Mouse (Mus musculus): ENCODE results near the gene Tspan4. TPM values are rescaled to one million over a fixed set of nuclear protein-coding genes. Genes with fewer than 3 reads are reported as not detected.

The Tspan4 gene
- polyA plus RNA-seq, 1 experiment from 2014 or later, result 35.8 TPM

Other genes with a start within 250 kb of the Tspan4 start
- 90.3 and 93.3 TPM in 2 replicates for gene Phrf1, start 246.5 kb upstream of the Tspan4 start, polyA plus RNA-seq (2014; fragmentation: Nextera tagmentation; extraction: Ambion mirVana)
- 0.56 and 0.78 TPM in 2 replicates for gene Irf7, start 208.8 kb upstream of the Tspan4 start, polyA plus RNA-seq (2014; fragmentation: Nextera tagmentation; extraction: Ambion mirVana)
- not detected in 2 replicates for gene Cdhr5, start 198.5 kb upstream of the Tspan4 start, polyA plus RNA-seq (2014; fragmentation: Nextera tagmentation; extraction: Ambion mirVana)
- gene Sct, start 196.1 kb upstream of the Tspan4 start, polyA plus RNA-seq (2014; fragmentation: Nextera tagmentation; extraction: Ambion mirVana), result 13.2 and 13.7 TPM in 2 replicates
- gene Drd4, start 183.2 kb upstream of the Tspan4 start, polyA plus RNA-seq (2014; fragmentation: Nextera tagmentation; extraction: Ambion mirVana), result 0.43 and 0.61 TPM in 2 replicates
- 72.3 and 90.1 TPM in 2 replicates for gene Deaf1, start 147.6 kb upstream of the Tspan4 start, polyA plus RNA-seq (2014; fragmentation: Nextera tagmentation; extraction: Ambion mirVana)
- 29.3 and 32.6 TPM in 2 replicates for gene Tmem80, start 147.5 kb upstream of the Tspan4 start, polyA plus RNA-seq (2014; fragmentation: Nextera tagmentation; extraction: Ambion mirVana)
- gene Eps8l2, start 136.4 kb upstream of the Tspan4 start, polyA plus RNA-seq (2014; fragmentation: Nextera tagmentation; extraction: Ambion mirVana), result 2.2 TPM in 2 replicates
- gene Taldo1, start 83.0 kb upstream of the Tspan4 start, polyA plus RNA-seq (2014; fragmentation: Nextera tagmentation; extraction: Ambion mirVana), result 359 and 371 TPM in 2 replicates
- 44.1 and 46.0 TPM in 2 replicates for gene Gatd1, start 61.1 kb upstream of the Tspan4 start, polyA plus RNA-seq (2014; fragmentation: Nextera tagmentation; extraction: Ambion mirVana)
- gene Cend1, start 45.7 kb upstream of the Tspan4 start, polyA plus RNA-seq (2014; fragmentation: Nextera tagmentation; extraction: Ambion mirVana), result 8.8 and 13.9 TPM in 2 replicates
- 45.2 and 45.8 TPM in 2 replicates for gene Slc25a22, start 37.3 kb upstream of the Tspan4 start, polyA plus RNA-seq (2014; fragmentation: Nextera tagmentation; extraction: Ambion mirVana)
- 9.5 and 10.3 TPM in 2 replicates for gene Pidd1, start 31.2 kb upstream of the Tspan4 start, polyA plus RNA-seq (2014; fragmentation: Nextera tagmentation; extraction: Ambion mirVana)
- 898 and 979 TPM in 2 replicates for gene Rplp2, start 27.9 kb upstream of the Tspan4 start, polyA plus RNA-seq (2014; fragmentation: Nextera tagmentation; extraction: Ambion mirVana)
- 14.8 and 17.6 TPM in 2 replicates for gene Pnpla2, start 20.0 kb upstream of the Tspan4 start, polyA plus RNA-seq (2014; fragmentation: Nextera tagmentation; extraction: Ambion mirVana)
- 2.8 and 6.4 TPM in 2 replicates for gene Cracr2b, start 14.1 kb upstream of the Tspan4 start, polyA plus RNA-seq (2014; fragmentation: Nextera tagmentation; extraction: Ambion mirVana)
- 44.3 and 52.2 TPM in 2 replicates for gene Cd151, start 7.8 kb upstream of the Tspan4 start, polyA plus RNA-seq (2014; fragmentation: Nextera tagmentation; extraction: Ambion mirVana)
- 76.9 and 79.2 TPM in 2 replicates for gene Polr2l, start 108 bp upstream of the Tspan4 start, polyA plus RNA-seq (2014; fragmentation: Nextera tagmentation; extraction: Ambion mirVana)
- gene Chid1, start 64.6 kb downstream of the Tspan4 start, polyA plus RNA-seq (2014; fragmentation: Nextera tagmentation; extraction: Ambion mirVana), result 28.2 and 32.9 TPM in 2 replicates
- 89.6 and 100 TPM in 2 replicates for gene Ap2a2, start 86.9 kb downstream of the Tspan4 start, polyA plus RNA-seq (2014; fragmentation: Nextera tagmentation; extraction: Ambion mirVana)
- gene Muc6, start 180.1 kb downstream of the Tspan4 start, polyA plus RNA-seq (2014; fragmentation: Nextera tagmentation; extraction: Ambion mirVana), result 0.19 and 0.20 TPM in 2 replicates
- 0.54 TPM in 1 of 2 replicates, not detected in the other for gene Muc2, start 215.1 kb downstream of the Tspan4 start, polyA plus RNA-seq (2014; fragmentation: Nextera tagmentation; extraction: Ambion mirVana)